Mouse (Mus musculus): ENCODE data around the gene Psenen.

The Psenen gene

GRCm38 (mm10) chr7:30515003-30515760, 48.2 kb downstream of the Psenen start:
- 80% methylated on average over 24 of the region's 24 CpGs for WGBS
